22 mouse cellular contexts compared by ENCODE assay signal in the genomic region with DNA sequence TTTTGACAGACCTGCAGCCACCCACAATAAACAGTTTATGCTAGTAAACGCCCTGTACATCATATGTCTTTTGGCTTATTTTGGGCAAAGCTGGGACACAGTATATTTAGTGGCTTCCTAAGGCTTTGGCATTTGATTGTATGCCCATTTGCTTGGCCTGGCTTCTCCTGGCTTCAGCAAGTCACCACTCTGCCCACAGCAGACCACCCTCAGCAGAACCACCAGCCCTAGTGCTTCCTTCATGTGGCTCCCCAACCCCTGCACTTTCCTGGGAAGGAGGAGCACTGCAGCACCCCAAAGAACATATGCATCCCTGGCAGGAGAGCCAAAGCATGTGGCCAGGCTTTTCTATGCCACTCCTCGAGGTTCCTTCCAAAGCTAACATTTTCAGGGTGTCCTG.
DNase-seq lines count a peak whose midpoint lies in the region; ATAC-seq lines count a peak whose summit lies in the region.
"Had no signal": no experiment of that assay in that cellular context is flagged by ENCODE, and none has a peak within 500 bp of the region (broad histone marks: within the 10 kb centered on the region; RNA-seq: fewer than 3 reads in every experiment).

No protein-coding gene starts in this region.

- DNase-seq in hindbrain, embryonic 10.5 days (ENCODE audit: low spot score), result no peak
- DNase-seq in hindbrain, embryonic 14.5 days (ENCODE audit: low spot score), result no peak
- peak; percentile 9 for DNase-seq in right cerebral cortex, postnatal 25 days
- no peak for DNase-seq in right cerebral cortex, postnatal 4 days
- DNase-seq in ovary, postnatal 14 days (ENCODE audit: low spot score), result no peak
- DNase-seq: adrenal gland, postnatal 25 days; cerebellum, adult 8-10 months; gastrocnemius, postnatal 10 days; kidney, adult 8-10 months; kidney, postnatal 10 days; left cerebral cortex, postnatal 4 days; liver, postnatal 0 days; lung, postnatal 36 days had no signal

- peak overlapping the region; percentile 18; the same call in 1 of the 2 replicates for H3K27ac ChIP-seq in hindbrain, embryonic 10.5 days
- no peak overlapping the region for H3K27ac ChIP-seq in hindbrain, embryonic 14.5 days
- no peak overlapping the region for H3K27ac ChIP-seq in embryonic facial prominence, embryonic 15.5 days (replicated peaks)
- peak overlapping the region; percentile 74 for H3K27ac ChIP-seq in limb, embryonic 15.5 days
- no peak overlapping the region for H3K27ac ChIP-seq in kidney, embryonic 14.5 days (ENCODE audit: low read depth, low read length)
- H3K27ac ChIP-seq: forebrain, embryonic 12.5 days; hindbrain, embryonic 12.5 days; liver, embryonic 12.5 days; midbrain, embryonic 13.5 days had no signal

- no peak overlapping the region for H3K9ac ChIP-seq in hindbrain, embryonic 14.5 days
- no peak overlapping the region for H3K9ac ChIP-seq in embryonic facial prominence, embryonic 15.5 days
- H3K9ac ChIP-seq in limb, embryonic 15.5 days, result no peak overlapping the region
- H3K9ac ChIP-seq in kidney, embryonic 14.5 days (ENCODE audit: low read depth, low read length), result no peak overlapping the region
- H3K9ac ChIP-seq: forebrain, embryonic 12.5 days; hindbrain, embryonic 12.5 days; liver, embryonic 12.5 days; liver, postnatal 0 days; midbrain, embryonic 13.5 days had no signal

- H3K9me3 ChIP-seq in hindbrain, embryonic 10.5 days, result no peaks in the 10 kb centered on the region
- H3K9me3 ChIP-seq in hindbrain, embryonic 14.5 days (ENCODE audit: control insufficient read depth, low read length), result no peaks in the 10 kb centered on the region
- no peaks in the 10 kb centered on the region for H3K9me3 ChIP-seq in embryonic facial prominence, embryonic 15.5 days (replicated peaks)
- no peaks in the 10 kb centered on the region for H3K9me3 ChIP-seq in limb, embryonic 15.5 days
- no peaks in the 10 kb centered on the region for H3K9me3 ChIP-seq in kidney, embryonic 14.5 days (ENCODE audit: control insufficient read depth, low read length)
- H3K9me3 ChIP-seq: forebrain, embryonic 12.5 days; hindbrain, embryonic 12.5 days; liver, embryonic 12.5 days; midbrain, embryonic 13.5 days had no signal

- 79% methylated on average over 2 of the region's 2 CpGs for WGBS in hindbrain, embryonic 10.5 days
- 70% methylated on average over 2 of the region's 2 CpGs for WGBS in hindbrain, embryonic 14.5 days
- 34% methylated on average over 2 of the region's 2 CpGs for WGBS in embryonic facial prominence, embryonic 15.5 days
- 34% methylated on average over 2 of the region's 2 CpGs for WGBS in limb, embryonic 15.5 days
- WGBS in kidney, embryonic 14.5 days, result 72% methylated on average over 2 of the region's 2 CpGs

- no peaks in the 10 kb centered on the region for H3K36me3 ChIP-seq in hindbrain, embryonic 10.5 days
- no peaks in the 10 kb centered on the region for H3K36me3 ChIP-seq in hindbrain, embryonic 14.5 days (replicated peaks; ENCODE audit: control insufficient read depth, insufficient read depth)
- no peaks in the 10 kb centered on the region for H3K36me3 ChIP-seq in embryonic facial prominence, embryonic 15.5 days
- no peaks in the 10 kb centered on the region for H3K36me3 ChIP-seq in limb, embryonic 15.5 days
- H3K36me3 ChIP-seq in kidney, embryonic 14.5 days (ENCODE audit: control insufficient read depth, insufficient read depth, low read length), result no peaks in the 10 kb centered on the region
- H3K36me3 ChIP-seq: forebrain, embryonic 12.5 days; hindbrain, embryonic 12.5 days; liver, embryonic 12.5 days; midbrain, embryonic 13.5 days had no signal

- no peak for ATAC-seq in hindbrain, embryonic 14.5 days (ENCODE audit: low FRiP score)
- peak; percentile 80 for ATAC-seq in embryonic facial prominence, embryonic 15.5 days (ENCODE audit: insufficient number of reproducible peaks, low FRiP score, low TSS enrichment, low read depth)
- peak; percentile 58; the same call in 1 of the 2 replicates for ATAC-seq in limb, embryonic 15.5 days (ENCODE audit: insufficient number of reproducible peaks, low FRiP score, low TSS enrichment, low read depth)
- no peak for ATAC-seq in kidney, embryonic 14.5 days (ENCODE audit: low FRiP score, low TSS enrichment)
- ATAC-seq: CD4-positive, CD25-positive, alpha-beta regulatory T cell, adult 4 months; intestine, embryonic 16.5 days; liver, embryonic 12.5 days; liver, postnatal 0 days; midbrain, embryonic 13.5 days had no signal

- no peak overlapping the region for H3K4me3 ChIP-seq in hindbrain, embryonic 10.5 days
- no peak overlapping the region for H3K4me3 ChIP-seq in hindbrain, embryonic 14.5 days (replicated peaks; ENCODE audit: low read length)
- H3K4me3 ChIP-seq in embryonic facial prominence, embryonic 15.5 days (replicated peaks), result no peak overlapping the region
- no peak overlapping the region for H3K4me3 ChIP-seq in limb, embryonic 15.5 days
- H3K4me3 ChIP-seq in kidney, embryonic 14.5 days (ENCODE audit: low read length), result no peak overlapping the region
- H3K4me3 ChIP-seq: forebrain, embryonic 12.5 days; hindbrain, embryonic 12.5 days; liver, embryonic 12.5 days; midbrain, embryonic 13.5 days had no signal

- no peak overlapping the region for H3K4me2 ChIP-seq in hindbrain, embryonic 14.5 days (replicated peaks)
- H3K4me2 ChIP-seq in embryonic facial prominence, embryonic 15.5 days (replicated peaks), result no peak overlapping the region
- no peak overlapping the region for H3K4me2 ChIP-seq in limb, embryonic 15.5 days
- H3K4me2 ChIP-seq in kidney, embryonic 14.5 days (replicated peaks; ENCODE audit: low read depth, low read length), result no peak overlapping the region
- H3K4me2 ChIP-seq: forebrain, embryonic 12.5 days; hindbrain, embryonic 12.5 days; liver, embryonic 12.5 days; midbrain, embryonic 13.5 days had no signal

- no peaks in the 10 kb centered on the region for H3K27me3 ChIP-seq in hindbrain, embryonic 10.5 days (ENCODE audit: insufficient read depth, poor library complexity, severe bottlenecking)
- no peaks in the 10 kb centered on the region for H3K27me3 ChIP-seq in hindbrain, embryonic 14.5 days (ENCODE audit: control insufficient read depth, insufficient read depth, low read length)
- H3K27me3 ChIP-seq in embryonic facial prominence, embryonic 15.5 days, result no peaks in the 10 kb centered on the region
- H3K27me3 ChIP-seq in limb, embryonic 15.5 days, result no peaks in the 10 kb centered on the region
- H3K27me3 ChIP-seq in kidney, embryonic 14.5 days (ENCODE audit: control insufficient read depth, insufficient read depth, low read length), result no peaks in the 10 kb centered on the region
- H3K27me3 ChIP-seq: forebrain, embryonic 12.5 days; hindbrain, embryonic 12.5 days; liver, embryonic 12.5 days; midbrain, embryonic 13.5 days had no signal

- no peaks in the 10 kb centered on the region for H3K4me1 ChIP-seq in hindbrain, embryonic 10.5 days (replicated peaks)
- H3K4me1 ChIP-seq in hindbrain, embryonic 14.5 days (replicated peaks; ENCODE audit: control insufficient read depth, insufficient read depth, low read length), result no peaks in the 10 kb centered on the region
- H3K4me1 ChIP-seq in embryonic facial prominence, embryonic 15.5 days, result 0 out of 2 replicates have a peak, but pooled peaks cover 5% of the 10 kb centered on the region
- peaks cover 9% of the 10 kb centered on the region; the same call in 1 of the 2 replicates for H3K4me1 ChIP-seq in limb, embryonic 15.5 days
- no peaks in the 10 kb centered on the region for H3K4me1 ChIP-seq in kidney, embryonic 14.5 days (ENCODE audit: control insufficient read depth, insufficient read depth, low read length)
- H3K4me1 ChIP-seq: liver, embryonic 12.5 days; midbrain, embryonic 13.5 days had no signal

Comparison
In these comparisons a context has a peak if more than half of its experiments do, and no peak if none do; other contexts are left out.
1. H3K27ac ChIP-seq: peak in hindbrain, embryonic 10.5 days (single experiment) and limb, embryonic 15.5 days (single experiment); none in hindbrain, embryonic 14.5 days (single experiment), embryonic facial prominence, embryonic 15.5 days (single experiment) and kidney, embryonic 14.5 days (single experiment).
2. ATAC-seq: peak in embryonic facial prominence, embryonic 15.5 days (single experiment) and limb, embryonic 15.5 days (single experiment); none in hindbrain, embryonic 14.5 days (single experiment) and kidney, embryonic 14.5 days (single experiment).